Comparison of ENCODE assay signal across 16 mouse cellular contexts in the genomic region with DNA sequence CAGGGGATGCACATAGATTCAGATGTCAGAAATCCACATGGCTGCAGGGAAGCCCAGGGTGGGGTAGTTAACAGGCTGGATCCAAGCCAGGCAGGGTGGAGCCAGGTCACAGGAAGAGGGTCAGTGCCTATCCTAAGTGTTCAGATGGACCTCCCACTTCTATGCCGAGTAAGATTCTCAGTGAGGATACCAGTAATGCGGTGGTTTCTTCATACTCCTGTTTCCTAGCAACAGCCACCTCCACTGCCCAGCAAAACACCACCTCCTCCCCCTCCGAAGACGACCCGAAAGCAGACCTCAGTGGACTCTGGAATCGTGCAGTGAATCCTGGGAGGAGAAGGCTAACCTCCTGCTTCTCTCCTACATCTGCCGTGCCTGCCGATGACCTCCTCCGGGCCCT.
DNase-seq lines count a peak whose midpoint lies in the region; ATAC-seq and TF ChIP-seq lines count a peak whose summit lies in the region.
"Had no signal": no experiment of that assay in that cellular context is flagged by ENCODE, and none has a peak within 500 bp of the region (broad histone marks: within the 10 kb centered on the region; RNA-seq: fewer than 3 reads in every experiment).

No protein-coding gene starts in this region.

- 46% methylated on average over 9 of the region's 9 CpGs for WGBS in hindbrain, embryonic 15.5 days
- WGBS in hindbrain, embryonic 12.5 days, result 74% methylated on average over 9 of the region's 9 CpGs
- WGBS in lung, embryonic 16.5 days, result 43% methylated on average over 9 of the region's 9 CpGs
- 58% methylated on average over 9 of the region's 9 CpGs for WGBS in midbrain, embryonic 15.5 days

- no peaks in the 10 kb centered on the region for H3K9me3 ChIP-seq in hindbrain, embryonic 15.5 days
- no peaks in the 10 kb centered on the region for H3K9me3 ChIP-seq in hindbrain, embryonic 12.5 days (replicated peaks)
- H3K9me3 ChIP-seq in lung, embryonic 16.5 days (ENCODE audit: control insufficient read depth, low read length), result no peaks in the 10 kb centered on the region
- no peaks in the 10 kb centered on the region for H3K9me3 ChIP-seq in midbrain, embryonic 15.5 days
- H3K9me3 ChIP-seq: forebrain, embryonic 12.5 days; intestine, embryonic 15.5 days; megakaryocyte, embryonic 14.5 days had no signal

- ATAC-seq in hindbrain, embryonic 15.5 days (ENCODE audit: low FRiP score, low read depth), result peak; percentile 54; the same call in 1 of the 2 replicates
- ATAC-seq in hindbrain, embryonic 12.5 days (ENCODE audit: low FRiP score), result no peak
- ATAC-seq in lung, embryonic 16.5 days (ENCODE audit: low read depth), result peak; percentile 28; the same call in 1 of the 2 replicates
- 0 out of 2 replicates have a peak, but pooled peaks have one; percentile 24 for ATAC-seq in midbrain, embryonic 15.5 days (replicated peaks)
- ATAC-seq: intestine, embryonic 15.5 days had no signal

- no peak overlapping the region for H3K4me2 ChIP-seq in hindbrain, embryonic 15.5 days
- H3K4me2 ChIP-seq in hindbrain, embryonic 12.5 days (replicated peaks), result no peak overlapping the region
- no peak overlapping the region for H3K4me2 ChIP-seq in lung, embryonic 16.5 days (ENCODE audit: low read depth, low read length)
- H3K4me2 ChIP-seq in midbrain, embryonic 15.5 days, result no peak overlapping the region
- H3K4me2 ChIP-seq: forebrain, embryonic 12.5 days; intestine, embryonic 15.5 days had no signal

- no peak for TF ChIP-seq CTCF in brain, embryonic 14.5 days (IDR thresholded peaks at IDR 0.05; ENCODE audit: borderline replicate concordance, extremely low read depth, insufficient read depth, insufficient read length)

- H3K27me3 ChIP-seq in hindbrain, embryonic 15.5 days, result no peaks in the 10 kb centered on the region
- H3K27me3 ChIP-seq in hindbrain, embryonic 12.5 days, result no peaks in the 10 kb centered on the region
- H3K27me3 ChIP-seq in lung, embryonic 16.5 days (ENCODE audit: control insufficient read depth, insufficient read depth, low read depth, low read length), result no peaks in the 10 kb centered on the region
- no peaks in the 10 kb centered on the region for H3K27me3 ChIP-seq in midbrain, embryonic 15.5 days (replicated peaks)
- H3K27me3 ChIP-seq: forebrain, embryonic 12.5 days; intestine, embryonic 15.5 days; megakaryocyte, embryonic 14.5 days had no signal

- no peak overlapping the region for H3K27ac ChIP-seq in hindbrain, embryonic 15.5 days (replicated peaks)
- H3K27ac ChIP-seq in hindbrain, embryonic 12.5 days, result no peak overlapping the region
- H3K27ac ChIP-seq in lung, embryonic 16.5 days (ENCODE audit: low read length), result no peak overlapping the region
- no peak overlapping the region for H3K27ac ChIP-seq in midbrain, embryonic 15.5 days
- H3K27ac ChIP-seq: forebrain, embryonic 12.5 days; gastrocnemius, adult 2 months; heart, adult 2 months; intestine, embryonic 15.5 days had no signal

- no peak for DNase-seq in lung, postnatal 14 days
- DNase-seq in brain, embryonic 14.5 days (ENCODE audit: low read depth), result peak; percentile 34
- DNase-seq in MN1 (ENCODE audit: low spot score), result no peak
- DNase-seq: cerebellum, adult 8-10 months; embryo, embryonic 11 days; gastrocnemius, adult 2 months; layer of hippocampus, adult 9-11 months; liver had no signal

- H3K36me3 ChIP-seq in hindbrain, embryonic 15.5 days, result no peaks in the 10 kb centered on the region
- H3K36me3 ChIP-seq in hindbrain, embryonic 12.5 days, result no peaks in the 10 kb centered on the region
- H3K36me3 ChIP-seq in lung, embryonic 16.5 days (ENCODE audit: control insufficient read depth, insufficient read depth, low read length), result peaks cover 22% of the 10 kb centered on the region
- H3K36me3 ChIP-seq in midbrain, embryonic 15.5 days (replicated peaks), result no peaks in the 10 kb centered on the region

- no peak overlapping the region for H3K9ac ChIP-seq in hindbrain, embryonic 15.5 days
- H3K9ac ChIP-seq in hindbrain, embryonic 12.5 days, result no peak overlapping the region
- H3K9ac ChIP-seq in lung, embryonic 16.5 days (ENCODE audit: low read length), result no peak overlapping the region
- no peak overlapping the region for H3K9ac ChIP-seq in midbrain, embryonic 15.5 days
- H3K9ac ChIP-seq: forebrain, embryonic 12.5 days; intestine, embryonic 15.5 days had no signal

- TF ChIP-seq POLR2A in brain, embryonic 14.5 days (IDR thresholded peaks at IDR 0.05; ENCODE audit: borderline replicate concordance, extremely low read depth, insufficient read depth, insufficient read length, poor library complexity, severe bottlenecking), result no peak

- H3K4me3 ChIP-seq in hindbrain, embryonic 15.5 days, result no peak overlapping the region
- H3K4me3 ChIP-seq in hindbrain, embryonic 12.5 days, result no peak overlapping the region
- no peak overlapping the region for H3K4me3 ChIP-seq in lung, embryonic 16.5 days (ENCODE audit: low read length)
- H3K4me3 ChIP-seq in midbrain, embryonic 15.5 days, result no peak overlapping the region
- H3K4me3 ChIP-seq: forebrain, embryonic 12.5 days; gastrocnemius, adult 2 months; heart, adult 2 months; intestine, embryonic 15.5 days; megakaryocyte, embryonic 14.5 days had no signal

- H3K4me1 ChIP-seq in hindbrain, embryonic 15.5 days (replicated peaks), result peaks cover 11% of the 10 kb centered on the region; the same call in 1 of the 2 replicates
- H3K4me1 ChIP-seq in hindbrain, embryonic 12.5 days, result peaks cover 8% of the 10 kb centered on the region; the same call in 1 of the 2 replicates
- H3K4me1 ChIP-seq in lung, embryonic 16.5 days (replicated peaks; ENCODE audit: control insufficient read depth, insufficient read depth, low read length), result no peaks in the 10 kb centered on the region
- H3K4me1 ChIP-seq in midbrain, embryonic 15.5 days, result 0 out of 2 replicates have a peak, but pooled peaks cover 4% of the 10 kb centered on the region
- H3K4me1 ChIP-seq: intestine, embryonic 15.5 days; megakaryocyte, embryonic 14.5 days had no signal
